Mouse (Mus musculus): ENCODE data around the gene Ntf3.

GRCm38 (mm10) chr6:126105083-126105740 lies 61.5 kb downstream of the Ntf3 start:
- TF ChIP-seq CTCF (IDR thresholded peaks at IDR 0.05; ENCODE audit: low read depth): no peak
- TF ChIP-seq EP300 (IDR thresholded peaks at IDR 0.05; ENCODE audit: low read depth): no peak
